Mouse (Mus musculus) midbrain, embryonic 12.5 days (tissue): ENCODE measurements around the gene Csnk1g1. TPM values are rescaled to one million over a fixed set of nuclear protein-coding genes. Genes with fewer than 3 reads are reported as not detected.

Experiments
- polyA plus RNA-seq: library from polyadenylated mRNA; unstranded; fragments of >200 nt; fragmentation: Nextera tagmentation; extraction: Ambion mirVana; gene quantifications from 2 replicates; pipeline ENCODE4 v1.2.1, GENCODE M21; 2016

Csnk1g1 gene
- polyA plus RNA-seq, 1 experiment from 2014 or later = 24.1 TPM

Other genes with a start within 250 kb of the Csnk1g1 start
- gene Oaz2, start 240.9 kb upstream of the Csnk1g1 start, polyA plus RNA-seq = 262 and 269 TPM in 2 replicates
- 12.0 and 15.4 TPM in 2 replicates for gene Zfp609, start 81.4 kb upstream of the Csnk1g1 start, polyA plus RNA-seq
- 155 and 160 TPM in 2 replicates for gene Pclaf, start 18.7 kb upstream of the Csnk1g1 start, polyA plus RNA-seq
- 36.7 and 39.0 TPM in 2 replicates for gene Trip4, start 130 bp upstream of the Csnk1g1 start, polyA plus RNA-seq
- 376 and 416 TPM in 2 replicates for gene Ppib, start 151.3 kb downstream of the Csnk1g1 start, polyA plus RNA-seq
- 3.5 and 5.2 TPM in 2 replicates for gene Snx22, start 160.8 kb downstream of the Csnk1g1 start, polyA plus RNA-seq
- gene Snx1, start 217.7 kb downstream of the Csnk1g1 start, polyA plus RNA-seq = 135 and 136 TPM in 2 replicates
- 126 and 133 TPM in 2 replicates for gene Ciao2a, start 217.7 kb downstream of the Csnk1g1 start, polyA plus RNA-seq
- 3.7 and 4.3 TPM in 2 replicates for gene Dapk2, start 249.3 kb downstream of the Csnk1g1 start, polyA plus RNA-seq